Mouse (Mus musculus) liver, adult 2 months (tissue): Measurements from ENCODE around the gene Uaca.

ENCODE experiments used
- CTCF ChIP-seq: fragments of 200-500 bp; IDR thresholded peaks from 2 replicates; pipeline ENCODE4 v1.5.1; 2011; ENCODE audit warnings: low read depth, low read length, control low read depth
- POLR2A ChIP-seq: fragments of 200-500 bp; IDR thresholded peaks from 2 replicates; pipeline ENCODE4 v1.6.1; 2011; ENCODE audit warnings: low read length, control low read depth; ENCODE audit not compliant: insufficient read depth; ENCODE audit errors: extremely low read depth

GRCm38 (mm10) chr9:60893511-60893910 lies 99.2 kb downstream of the Uaca start:
- TF ChIP-seq CTCF (no peak), POLR2A (no peak)
